Mouse (Mus musculus) hindlimb bud, embryonic 11.5 days (tissue): Measurements from ENCODE around the gene BC052040.

Experiments
- DNase-seq: peaks from one replicate; pipeline ENCODE4 v3.0.0-alpha.2; 2012; ENCODE audit warnings: low read depth, low spot score; ENCODE audit errors: extremely low spot score

Gene BC052040

GRCm38 (mm10) chr2:115694386-115694785, 112.9 kb downstream of the BC052040 start:
- DNase-seq: no peak

DNA sequence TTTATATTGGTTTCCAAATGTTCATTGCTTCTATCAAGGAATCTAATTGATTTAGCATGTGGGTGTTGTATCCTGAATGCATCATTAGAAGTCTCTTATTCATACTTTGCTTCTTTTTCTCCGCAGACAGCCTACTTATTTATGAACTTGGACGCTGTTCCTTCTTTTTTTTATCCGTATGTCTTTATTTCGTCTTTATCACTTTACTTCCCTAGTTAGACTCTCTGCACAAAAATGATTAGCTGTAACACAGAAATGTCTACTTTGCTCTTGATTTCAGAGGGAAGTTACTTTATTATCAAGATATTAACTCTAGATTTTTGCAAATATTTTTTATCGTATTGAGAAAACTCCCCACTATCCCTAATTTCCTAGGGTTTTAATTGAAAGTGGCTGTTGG, 117.5 kb downstream of the BC052040 start:
- no peak for DNase-seq

DNA sequence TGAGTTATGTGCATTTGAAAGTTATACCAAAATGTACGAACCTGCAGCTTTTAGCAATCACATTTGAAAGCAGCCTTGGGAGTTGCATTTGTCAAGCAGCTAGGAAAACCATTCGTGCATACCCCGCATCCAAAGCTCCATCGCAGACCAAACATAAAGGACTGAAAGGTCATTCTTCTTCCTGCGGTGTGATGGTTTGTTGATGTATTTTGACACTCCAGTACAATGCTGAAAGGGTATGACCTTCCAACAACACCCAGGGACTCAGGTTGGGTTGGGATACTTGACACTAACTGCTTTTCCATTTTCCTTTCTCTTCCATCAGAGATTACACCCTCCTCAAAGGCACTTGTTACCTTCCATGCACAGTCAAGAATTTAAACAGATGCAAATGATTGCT, 121.1 kb downstream of the BC052040 start:
- DNase-seq: no peak

DNA sequence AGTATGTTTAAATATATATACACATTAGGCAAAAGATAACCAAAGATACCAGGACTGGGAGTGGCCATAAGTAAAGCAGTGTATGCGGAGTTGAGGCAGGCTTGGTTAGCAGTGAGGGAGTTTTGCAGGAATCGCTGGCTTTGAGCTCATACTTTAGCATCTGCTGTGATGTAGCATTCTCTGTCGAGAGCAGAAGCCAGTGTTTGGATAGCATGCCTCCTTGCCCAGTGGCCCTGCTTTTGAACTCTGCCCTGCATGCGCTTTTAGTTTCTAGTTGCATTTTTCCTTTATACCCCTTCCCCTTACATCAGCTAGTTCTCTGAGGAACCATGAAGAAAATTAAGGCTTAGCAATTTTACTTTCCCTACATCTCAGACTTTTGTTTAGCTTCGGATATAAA, 136.0 kb downstream of the BC052040 start:
- DNase-seq: no peak

DNA sequence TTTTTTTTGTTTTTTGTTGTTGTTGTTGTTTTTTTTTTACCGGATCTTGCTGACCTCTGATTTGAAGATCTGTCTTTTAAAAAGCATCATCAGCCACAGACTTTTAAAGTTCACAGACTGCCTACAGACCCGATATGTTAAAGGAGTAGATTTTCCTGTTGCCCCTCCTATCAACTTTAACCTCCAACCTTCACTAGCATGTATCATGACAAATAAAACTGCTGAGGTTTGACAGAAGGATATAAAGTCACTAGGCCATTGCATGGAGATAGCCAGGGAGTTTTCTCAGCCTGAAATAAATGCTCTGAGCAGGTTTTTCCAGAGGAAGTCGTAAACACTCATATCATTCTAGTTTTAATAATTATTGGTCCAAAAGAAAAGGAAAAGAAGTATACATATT, 136.5 kb downstream of the BC052040 start:
- DNase-seq: no peak

- no peak for DNase-seq
These were observed 141.9 kb downstream of the BC052040 start for GRCm38 (mm10) chr2:115723452-115723851.

DNA sequence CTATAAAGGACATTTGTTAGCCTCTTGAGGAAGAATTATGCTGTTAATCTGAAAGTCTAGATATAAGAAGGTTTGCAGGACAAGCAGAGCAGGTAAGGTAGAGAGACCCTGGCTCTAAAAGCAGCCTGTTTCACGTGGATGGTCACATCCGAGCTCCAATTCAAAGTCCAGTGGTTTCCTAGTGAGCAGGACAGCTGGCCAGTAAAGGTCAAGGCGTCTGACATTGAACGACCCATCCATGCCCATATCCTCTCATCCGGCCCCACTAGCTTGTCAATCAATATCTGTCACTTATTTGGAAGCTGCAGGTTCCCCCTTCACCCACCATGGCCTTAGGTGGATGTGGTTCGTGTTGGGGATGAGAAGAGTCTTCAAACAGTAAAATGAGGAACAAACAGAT, 142.7 kb downstream of the BC052040 start:
- DNase-seq: no peak

- no peak for DNase-seq
These were observed 143.2 kb downstream of the BC052040 start for GRCm38 (mm10) chr2:115724726-115725125.

GRCm38 (mm10) chr2:115725503-115725902, 144.0 kb downstream of the BC052040 start:
- no peak for DNase-seq

DNA sequence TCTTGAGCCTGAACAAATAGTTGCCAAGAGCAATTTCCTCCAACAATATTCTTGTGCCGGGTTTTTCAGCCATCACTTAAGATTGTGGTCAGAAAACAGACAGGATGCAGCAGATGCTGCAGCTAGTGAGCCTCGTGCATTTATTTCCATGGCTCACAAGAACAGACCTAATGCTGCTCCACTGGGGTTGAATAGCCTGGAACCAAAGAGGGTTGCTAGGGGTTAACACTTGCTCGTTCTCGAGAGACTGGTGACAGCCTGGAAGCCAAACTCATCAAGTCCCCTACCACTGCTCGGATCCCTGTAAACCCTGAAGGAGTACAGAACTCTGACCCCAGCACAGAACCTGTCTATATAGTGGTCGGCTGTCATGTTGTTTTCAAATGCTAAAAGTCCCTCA, 144.4 kb downstream of the BC052040 start:
- no peak for DNase-seq

GRCm38 (mm10) chr2:115726806-115727205, 145.3 kb downstream of the BC052040 start:
- DNase-seq: no peak

- DNase-seq: no peak
These were observed 147.1 kb downstream of the BC052040 start for GRCm38 (mm10) chr2:115728627-115729026.

- DNase-seq: no peak
These were observed 149.0 kb downstream of the BC052040 start for GRCm38 (mm10) chr2:115730502-115730901.

- no peak for DNase-seq
These were observed 149.7 kb downstream of the BC052040 start for GRCm38 (mm10) chr2:115731171-115731570.

DNA sequence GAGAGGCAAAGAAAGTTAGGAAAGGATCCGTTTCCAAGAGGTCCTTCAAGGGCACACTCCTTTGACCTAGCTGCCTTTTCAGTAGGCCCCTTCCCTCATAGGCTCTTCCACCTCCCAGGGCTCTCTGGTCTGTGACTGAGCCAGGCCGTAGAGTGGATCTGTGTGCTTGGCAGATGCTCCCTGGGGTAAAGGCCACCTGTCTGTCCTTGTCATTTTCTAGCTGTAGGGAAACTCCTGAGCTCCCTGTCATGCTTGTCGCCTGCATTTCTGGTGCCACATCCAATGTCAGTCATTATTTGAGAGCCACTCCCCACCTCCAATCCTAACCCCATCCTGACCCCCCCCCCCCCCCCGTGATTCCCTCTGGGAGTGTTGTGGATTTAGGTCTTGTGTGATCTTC, 151.1 kb downstream of the BC052040 start:
- DNase-seq: no peak

DNA sequence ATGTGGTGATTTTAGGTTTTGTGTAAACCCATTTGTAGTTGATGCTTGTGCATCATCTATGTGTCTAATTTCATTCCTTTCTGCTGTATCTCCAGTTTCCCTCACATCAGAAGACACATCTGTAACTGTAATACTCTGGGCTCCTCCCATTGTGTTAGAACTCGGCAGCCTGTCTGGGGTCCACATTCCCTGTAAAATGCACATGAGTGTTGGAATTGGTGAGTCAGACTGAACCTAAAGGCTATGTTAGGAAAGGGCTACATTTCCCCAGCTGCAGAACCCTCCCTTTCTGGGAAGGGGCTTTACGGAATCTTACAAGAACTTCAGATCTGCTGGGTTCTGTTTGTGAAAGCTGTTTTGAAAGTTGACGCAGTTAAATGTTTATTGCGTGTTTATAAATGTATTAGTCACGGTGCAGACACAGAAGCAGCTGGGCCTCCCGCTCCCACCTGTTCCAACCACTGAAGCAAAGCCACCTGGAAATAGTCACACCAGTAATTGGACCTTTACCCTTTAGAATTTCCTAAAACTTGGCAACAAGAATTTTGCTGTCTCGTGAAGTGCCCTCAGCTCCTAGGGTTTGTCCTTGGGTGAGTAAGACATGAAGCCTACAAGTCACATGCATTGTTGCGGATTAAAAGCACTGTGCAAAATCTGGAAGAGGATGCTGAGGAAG, 151.6 kb downstream of the BC052040 start:
- DNase-seq: no peak

DNA sequence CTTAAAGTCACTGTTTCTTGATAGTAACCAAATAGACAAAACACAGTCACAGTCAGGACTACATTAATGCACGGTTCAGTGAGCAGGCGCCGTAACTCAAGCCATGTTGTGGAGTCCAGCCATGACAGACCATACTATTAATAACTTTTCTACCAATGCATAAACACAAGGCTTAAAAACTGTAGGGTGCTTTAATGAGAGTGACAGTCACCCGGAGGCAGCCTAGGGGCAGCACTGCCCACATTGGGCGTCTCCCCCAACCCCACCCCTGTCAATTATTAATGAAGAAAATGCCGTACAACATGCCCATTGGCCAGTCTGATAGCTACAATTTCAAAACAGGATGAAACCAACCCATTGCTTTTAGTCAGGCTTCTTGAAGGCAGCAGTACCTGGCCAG, 153.3 kb downstream of the BC052040 start:
- DNase-seq: no peak

GRCm38 (mm10) chr2:115736416-115736815, 154.9 kb downstream of the BC052040 start:
- DNase-seq: no peak

GRCm38 (mm10) chr2:115737966-115738365, 156.4 kb downstream of the BC052040 start:
- peak; percentile 60 for DNase-seq

- no peak for DNase-seq
These were observed 160.5 kb downstream of the BC052040 start for GRCm38 (mm10) chr2:115742061-115742460.

- no peak for DNase-seq
These were observed 166.1 kb downstream of the BC052040 start for GRCm38 (mm10) chr2:115747639-115748038.

DNA sequence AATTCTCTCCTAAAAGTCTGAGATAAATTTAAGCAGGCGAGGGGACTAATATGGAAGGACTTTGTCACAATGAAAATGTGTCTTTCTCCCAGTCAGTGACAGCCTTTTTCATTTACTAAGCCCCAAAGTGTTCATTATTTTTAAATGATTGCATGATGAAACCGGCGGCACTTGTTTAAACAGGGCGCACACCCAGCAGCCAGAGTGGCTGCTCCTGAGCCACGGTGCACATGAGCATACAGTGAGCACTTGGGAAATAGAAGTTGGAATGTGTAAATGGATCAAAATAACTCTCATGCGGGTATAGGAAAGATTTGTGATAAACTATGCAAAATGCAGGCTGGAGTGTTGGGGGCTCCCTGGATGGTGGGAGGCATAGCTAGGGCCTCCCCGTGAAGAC, 169.7 kb downstream of the BC052040 start:
- DNase-seq: no peak

DNA sequence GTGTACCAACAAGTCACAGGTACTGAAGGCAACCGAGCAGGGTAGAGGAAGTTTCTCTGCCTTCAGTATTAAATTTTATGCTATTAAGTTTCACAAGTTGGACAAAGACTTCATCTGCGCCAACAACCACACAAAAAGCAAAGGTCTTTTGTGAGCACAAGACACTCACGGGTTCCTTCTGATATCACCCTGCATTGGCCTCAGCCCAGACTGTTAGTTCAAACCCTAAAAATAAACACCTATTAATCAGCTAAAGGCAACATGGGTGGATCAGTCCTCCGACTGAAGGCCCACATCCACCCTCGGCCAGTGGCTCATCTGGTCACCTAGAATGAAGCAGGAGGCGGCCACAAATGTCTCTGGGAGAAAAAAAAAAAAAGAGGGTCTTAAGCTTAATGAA, 176.2 kb downstream of the BC052040 start:
- DNase-seq: no peak
